Mouse (Mus musculus) embryo, embryonic 11.5 days (tissue): ENCODE results near the gene Smndc1.

ENCODE experiments used
- DNase-seq: peaks from one replicate; pipeline ENCODE4 v3.0.0-alpha.2; 2012; ENCODE audit warnings: low read depth, low spot score

Smndc1 gene

GRCm38 (mm10) chr19:53343174-53343881 is 47.0 kb downstream of the Smndc1 start:
- DNase-seq = no peak

GRCm38 (mm10) chr19:53340423-53340822 is 50.0 kb downstream of the Smndc1 start:
- DNase-seq = no peak

- no peak for DNase-seq
Measured at GRCm38 (mm10) chr19:53335241-53335640, 55.1 kb downstream of the Smndc1 start.

- DNase-seq = no peak
Measured at GRCm38 (mm10) chr19:53333730-53334129, 56.6 kb downstream of the Smndc1 start.

GRCm38 (mm10) chr19:53331882-53332500 is 58.4 kb downstream of the Smndc1 start:
- DNase-seq = no peak

GRCm38 (mm10) chr19:53329992-53330381 is 60.4 kb downstream of the Smndc1 start:
- DNase-seq = no peak
